Mouse (Mus musculus) kidney, postnatal 4 days (tissue): ENCODE data around the gene Defb38.

ENCODE experiments used
- DNase-seq, 2 experiments: peaks; one replicate each; pipeline ENCODE4 v3.0.0; 2021; ENCODE audit warnings: mixed read lengths in 2 of 2

Gene Defb38

DNA sequence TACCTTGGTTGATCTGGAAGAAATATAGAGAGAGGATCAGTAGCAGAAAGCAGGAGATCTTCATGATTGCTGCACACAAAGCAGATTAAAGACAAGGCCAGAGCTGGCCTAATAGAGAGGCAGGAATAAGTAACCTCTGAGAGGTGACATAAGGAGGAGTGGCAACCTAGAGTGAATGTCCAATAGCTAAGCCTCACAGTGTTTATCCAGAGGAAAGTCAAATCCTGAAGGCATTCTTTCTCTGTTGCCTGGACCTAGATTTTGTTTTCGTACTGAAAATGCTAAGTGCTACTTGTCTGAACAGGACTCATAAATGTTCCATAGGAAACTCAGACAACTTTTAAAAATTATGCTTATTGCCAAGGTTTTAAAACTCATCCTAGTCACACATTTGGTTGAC, at the start of gene Defb38:
Gene Defb38, minus strand, starts transcription at position 101 of the 400 bp plus-strand sequence.
- no peak for DNase-seq

GRCm38 (mm10) chr8:19066013-19066412, 39.6 kb upstream of the Defb38 start:
- no peak for DNase-seq

DNA sequence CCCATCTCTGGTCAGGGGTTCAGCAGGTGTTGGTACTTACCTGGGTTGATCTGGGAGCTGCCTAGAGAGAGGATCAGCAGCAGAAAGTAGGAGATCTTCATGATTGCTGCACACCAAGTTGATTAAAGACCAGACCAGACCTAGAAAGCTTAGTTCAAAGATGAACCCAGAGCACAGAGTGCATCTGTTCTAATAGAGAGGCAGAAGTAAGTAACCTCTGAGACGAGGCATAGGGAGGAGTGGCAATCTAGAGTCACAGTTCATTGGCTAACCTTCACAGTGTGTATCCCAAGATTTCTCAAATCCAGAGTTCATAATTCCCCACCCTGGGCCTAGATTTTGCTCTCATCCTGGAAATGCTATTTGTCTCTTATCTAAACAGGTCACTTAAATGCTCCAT, 38.3 kb upstream of the Defb38 start, which contains the start of gene Defb39:
Gene Defb39, minus strand, starts transcription at position 101 of the 400 bp plus-strand sequence.
- no peak for DNase-seq

DNA sequence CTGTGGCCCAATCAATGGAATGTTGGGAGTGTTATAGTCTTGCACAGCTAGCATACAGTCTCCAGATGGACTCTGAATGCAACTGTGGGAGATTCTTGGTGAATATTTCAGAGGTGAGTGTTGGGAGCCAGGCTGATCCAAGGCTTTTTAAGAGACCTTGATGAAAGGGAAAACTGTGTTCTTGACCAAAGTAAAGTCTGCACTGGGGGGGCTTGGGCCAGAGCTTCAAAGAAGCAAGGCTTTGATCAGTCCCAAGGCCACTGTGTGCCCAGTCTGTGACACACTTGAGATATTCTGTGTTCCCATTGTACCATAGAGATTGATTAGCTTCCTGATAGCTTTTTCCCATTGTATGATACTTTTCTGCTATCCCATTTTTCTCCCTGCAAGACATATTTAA, 36.5 kb upstream of the Defb38 start:
- DNase-seq, result no peak

- DNase-seq, result no peak
These were observed 18.9 kb upstream of the Defb38 start for GRCm38 (mm10) chr8:19045242-19045641.
